Mouse (Mus musculus) limb, embryonic 15.5 days (tissue): ENCODE data around the gene Gm10203. TPM values are rescaled to one million over a fixed set of nuclear protein-coding genes. Genes with fewer than 3 reads are reported as not detected.
"Not testable (repeated sequence)": the region's sequence is repeated elsewhere in the genome, so short reads cannot be mapped to it uniquely, and the experiment has no call there.

Experiments
- ATAC-seq: fragments of 200-750 bp; cut with Nextera tagmentation; 2 replicates; pipeline ENCODE4 v1.8.0; 2017; ENCODE audit warnings: low read depth, moderate TSS enrichment; ENCODE audit not compliant: insufficient number of reproducible peaks, low FRiP score, low TSS enrichment
- H3K27ac ChIP-seq: fragments of 300-500 bp; sonication (generic); 2 replicates; pipeline ENCODE4 v1.5.1; 2015; ENCODE audit warnings: moderate library complexity, mild to moderate bottlenecking, inconsistent platforms
- H3K27me3 ChIP-seq: fragments of 300-500 bp; sonication (generic); 2 replicates; pipeline ENCODE4 v1.6.1; 2015; ENCODE audit warnings: inconsistent platforms
- H3K36me3 ChIP-seq: fragments of 300-500 bp; sonication (generic); 2 replicates; pipeline ENCODE4 v1.6.1; 2015; ENCODE audit warnings: inconsistent platforms
- H3K4me1 ChIP-seq: fragments of 300-500 bp; sonication (generic); 2 replicates; pipeline ENCODE4 v1.6.1; 2015; ENCODE audit warnings: inconsistent platforms
- H3K4me2 ChIP-seq: fragments of 300-500 bp; sonication (generic); 2 replicates; pipeline ENCODE4 v1.6.1; 2015; ENCODE audit warnings: mild to moderate bottlenecking, inconsistent platforms
- H3K4me3 ChIP-seq: fragments of 300-500 bp; sonication (generic); 2 replicates; pipeline ENCODE4 v1.5.1; 2015; ENCODE audit warnings: mild to moderate bottlenecking, inconsistent platforms
- H3K9ac ChIP-seq: fragments of 300-500 bp; sonication (generic); 2 replicates; pipeline ENCODE4 v1.6.1; 2015; ENCODE audit warnings: inconsistent platforms
- H3K9me3 ChIP-seq: fragments of 300-500 bp; sonication (generic); 2 replicates; pipeline ENCODE4 v1.6.1; 2016; ENCODE audit warnings: inconsistent platforms
- WGBS: fragments of 180-500 bp; shearing (Covaris S2); methylation state at CpG from one replicate; pipeline ENCODE4 v1.1.7; 2015; 5-methylcytosine and 5-hydroxymethylcytosine counted together
- polyA plus RNA-seq: library from polyadenylated mRNA; unstranded; fragments of >200 nt; fragmentation: Nextera tagmentation; extraction: Ambion mirVana; gene quantifications from 2 replicates; pipeline ENCODE4 v1.2.1, GENCODE M21; 2015

The Gm10203 gene
- polyA plus RNA-seq, 1 experiment from 2014 or later: not detected

GRCm38 (mm10) chr6:149139011-149139410, 9.0 kb downstream of the Gm10203 start:
- WGBS: 87% methylated on average over 3 of the region's 3 CpGs
- Histone ChIP-seq H3K36me3 (0 out of 2 replicates have a peak, but pooled peaks cover 1% of the 10 kb centered on the region), H3K27me3 (no peaks in the 10 kb centered on the region), H3K9me3 (no peaks in the 10 kb centered on the region), H3K9ac (no peak overlapping the region), H3K27ac (no peak overlapping the region), H3K4me2 (no peak overlapping the region), H3K4me1 (peaks cover 8% of the 10 kb centered on the region), H3K4me3 (no peak overlapping the region)
- ATAC-seq: no peak

GRCm38 (mm10) chr6:149139471-149139870, 9.5 kb downstream of the Gm10203 start, which contains the start of gene Etfbkmt:
Etfbkmt (plus strand) TSS chr6:149139849.
- Histone ChIP-seq H3K4me1 (peaks cover 8% of the 10 kb centered on the region), H3K4me2 (no peak within 1 kb of the TSS), H3K9me3 (no peaks in the 10 kb centered on the region), H3K27ac (no peak within 1 kb of the TSS), H3K4me3 (no peak within 1 kb of the TSS), H3K27me3 (no peaks in the 10 kb centered on the region), H3K36me3 (peaks cover 6% of the 10 kb centered on the region; the same call in 1 of the 2 replicates), H3K9ac (no peak within 1 kb of the TSS)
- 75% methylated on average over 1 of the region's 1 CpGs for WGBS
- ATAC-seq: no peak

- 5% methylated on average over 36 of the region's 36 CpGs for WGBS
- peak overlapping the region; percentile 47 for H3K4me3 ChIP-seq
- H3K27me3 ChIP-seq: no peaks in the 10 kb centered on the region
- peak overlapping the region; percentile 64 for H3K27ac ChIP-seq
- H3K4me2 ChIP-seq: peak overlapping the region; percentile 62
- H3K36me3 ChIP-seq: peaks cover 11% of the 10 kb centered on the region; the same call in 1 of the 2 replicates
- H3K9ac ChIP-seq: peak overlapping the region; percentile 26; the same call in 1 of the 2 replicates
- no peaks in the 10 kb centered on the region for H3K9me3 ChIP-seq
- ATAC-seq: peak; percentile 88
- H3K4me1 ChIP-seq: peaks cover 8% of the 10 kb centered on the region
Observed at GRCm38 (mm10) chr6:149141393-149142173, 11.6 kb downstream of the Gm10203 start.

GRCm38 (mm10) chr6:149145143-149145542, 15.2 kb downstream of the Gm10203 start:
- H3K4me2 ChIP-seq: no peak overlapping the region
- peaks cover 15% of the 10 kb centered on the region; the same call in 1 of the 2 replicates for H3K36me3 ChIP-seq
- no peak overlapping the region for H3K27ac ChIP-seq
- ATAC-seq: no peak
- WGBS: 97% methylated on average over 1 of the region's 1 CpGs
- H3K9me3 ChIP-seq: no peaks in the 10 kb centered on the region
- H3K9ac ChIP-seq: no peak overlapping the region
- peaks cover 8% of the 10 kb centered on the region for H3K4me1 ChIP-seq
- no peaks in the 10 kb centered on the region for H3K27me3 ChIP-seq
- H3K4me3 ChIP-seq: no peak overlapping the region

GRCm38 (mm10) chr6:149148436-149149229, 18.7 kb downstream of the Gm10203 start:
- WGBS: 86% methylated on average over 7 of the region's 7 CpGs

GRCm38 (mm10) chr6:149152119-149152518, 22.1 kb downstream of the Gm10203 start:
- Histone ChIP-seq H3K27ac (no peak overlapping the region), H3K9ac (no peak overlapping the region), H3K27me3 (no peaks in the 10 kb centered on the region), H3K4me2 (no peak overlapping the region), H3K4me3 (no peak overlapping the region), H3K4me1 (no peaks in the 10 kb centered on the region), H3K9me3 (no peaks in the 10 kb centered on the region), H3K36me3 (peaks cover 25% of the 10 kb centered on the region)
- WGBS: 89% methylated on average over 2 of the region's 2 CpGs
- no peak for ATAC-seq

More at GRCm38 (mm10) chr6:149148436-149149229, 18.7 kb downstream of the Gm10203 start:
- ATAC-seq: no peak
- no peak overlapping the region for H3K9ac ChIP-seq
- no peak overlapping the region for H3K4me3 ChIP-seq
- H3K4me2 ChIP-seq: no peak overlapping the region
- no peak overlapping the region for H3K27ac ChIP-seq
- H3K9me3 ChIP-seq: no peaks in the 10 kb centered on the region
- no peaks in the 10 kb centered on the region for H3K4me1 ChIP-seq
- no peaks in the 10 kb centered on the region for H3K27me3 ChIP-seq
- peaks cover 28% of the 10 kb centered on the region for H3K36me3 ChIP-seq

GRCm38 (mm10) chr6:149153473-149154115, 23.6 kb downstream of the Gm10203 start:
- H3K4me2 ChIP-seq: no peak overlapping the region
- H3K27ac ChIP-seq: no peak overlapping the region
- no peaks in the 10 kb centered on the region for H3K9me3 ChIP-seq
- H3K4me1 ChIP-seq: no peaks in the 10 kb centered on the region
- ATAC-seq: no peak
- 37% methylated on average over 6 of the region's 6 CpGs for WGBS
- H3K9ac ChIP-seq: no peak overlapping the region
- H3K27me3 ChIP-seq: no peaks in the 10 kb centered on the region
- no peak overlapping the region for H3K4me3 ChIP-seq
- peaks cover 33% of the 10 kb centered on the region for H3K36me3 ChIP-seq

GRCm38 (mm10) chr6:149154116-149155030, 24.4 kb downstream of the Gm10203 start:
- Histone ChIP-seq H3K27ac (no peak overlapping the region), H3K4me3 (no peak overlapping the region), H3K27me3 (no peaks in the 10 kb centered on the region), H3K36me3 (peaks cover 37% of the 10 kb centered on the region), H3K9me3 (no peaks in the 10 kb centered on the region), H3K9ac (no peak overlapping the region), H3K4me1 (no peaks in the 10 kb centered on the region), H3K4me2 (no peak overlapping the region)
- WGBS: 20% methylated on average over 8 of the region's 8 CpGs
- ATAC-seq: no peak

GRCm38 (mm10) chr6:149155031-149155841, 25.3 kb downstream of the Gm10203 start:
- no peak overlapping the region for H3K27ac ChIP-seq
- no peak for ATAC-seq
- 49% methylated on average over 3 of the region's 3 CpGs for WGBS
- no peak overlapping the region for H3K4me3 ChIP-seq
- no peak overlapping the region for H3K4me2 ChIP-seq
- no peaks in the 10 kb centered on the region for H3K27me3 ChIP-seq
- H3K9ac ChIP-seq: no peak overlapping the region
- H3K4me1 ChIP-seq: no peaks in the 10 kb centered on the region
- no peaks in the 10 kb centered on the region for H3K9me3 ChIP-seq
- peaks cover 34% of the 10 kb centered on the region for H3K36me3 ChIP-seq

- H3K9ac ChIP-seq, H3K4me1 ChIP-seq: not testable (repeated sequence)
- WGBS: 83% methylated on average over 3 of the region's 4 CpGs
Observed at GRCm38 (mm10) chr6:149167038-149167437, 37.1 kb downstream of the Gm10203 start.

More at GRCm38 (mm10) chr6:149167038-149167437, 37.1 kb downstream of the Gm10203 start:
- H3K27me3 ChIP-seq, H3K4me3 ChIP-seq, H3K9me3 ChIP-seq, ATAC-seq, H3K4me2 ChIP-seq, H3K27ac ChIP-seq: not testable (repeated sequence)
- peaks cover 30% of the 10 kb centered on the region for H3K36me3 ChIP-seq
